Mouse (Mus musculus) C2C12 (cell line): ENCODE data around the gene Elfn1. TPM values are rescaled to one million over a fixed set of nuclear protein-coding genes. Genes with fewer than 3 reads are reported as not detected.
A peak's percentile ranks its signal among the peaks of the same experiment; 100 is the strongest.

Experiments used
- H3K27me3 ChIP-seq: one replicate; pipeline ENCODE4 v1.6.1; 2011; ENCODE audit not compliant: control insufficient read depth, insufficient read depth, insufficient read length
- H3K36me3 ChIP-seq: one replicate; pipeline ENCODE4 v1.6.1; 2011; ENCODE audit not compliant: control insufficient read depth, insufficient read depth
- H3K4me3 ChIP-seq: one replicate; pipeline ENCODE4 v1.5.1; 2011; ENCODE audit warnings: mild to moderate bottlenecking, control low read depth; ENCODE audit not compliant: poor library complexity, insufficient read depth, severe bottlenecking
- H3K79me2 ChIP-seq: one replicate; pipeline ENCODE4 v1.6.1; 2011; ENCODE audit not compliant: control insufficient read depth, insufficient read depth
- H3K79me3 ChIP-seq: one replicate; pipeline ENCODE4 v1.6.1; 2011; ENCODE audit warnings: low read depth, control low read depth
- H3ac ChIP-seq: one replicate; pipeline ENCODE3; 2011; ENCODE audit warnings: low read depth; ENCODE audit not compliant: control insufficient read depth, insufficient read length
- CEBPB ChIP-seq: IDR thresholded peaks from one replicate; pipeline ENCODE4 v1.6.1; 2011; ENCODE audit warnings: low read depth, mild to moderate bottlenecking, control low read depth, moderate library complexity
- CTCF ChIP-seq: IDR thresholded peaks from one replicate; pipeline ENCODE4 v1.5.1; 2011; ENCODE audit not compliant: control insufficient read depth, insufficient read depth, insufficient read length
- FOSL1 ChIP-seq: IDR thresholded peaks from one replicate; pipeline ENCODE4 v1.8.0; 2011; ENCODE audit warnings: mild to moderate bottlenecking, low read length; ENCODE audit not compliant: poor library complexity, insufficient read depth, severe bottlenecking
- MAX ChIP-seq: IDR thresholded peaks from one replicate; pipeline ENCODE4 v1.6.1; 2011; ENCODE audit warnings: mild to moderate bottlenecking, control low read depth
- MYOD1 ChIP-seq: IDR thresholded peaks from one replicate; pipeline ENCODE4 v1.6.1; 2011; ENCODE audit warnings: low read depth; ENCODE audit not compliant: control insufficient read depth, insufficient read length
- MYOG ChIP-seq: IDR thresholded peaks from one replicate; pipeline ENCODE4 v1.6.1; 2011; ENCODE audit not compliant: control insufficient read depth, insufficient read length; ENCODE audit errors: extremely low read depth
- USF1 ChIP-seq: IDR thresholded peaks from one replicate; pipeline ENCODE4 v1.6.1; 2011; ENCODE audit warnings: low read depth, mild to moderate bottlenecking, control low read depth, moderate library complexity
- long read RNA-seq, 2 experiments: library from polyadenylated mRNA; unstranded; transcript quantifications; one replicate each; pipeline ENCODE4 v2.0.0; 2019 to 2020
- polyA plus RNA-seq: library from polyadenylated mRNA; unstranded; fragments of >200 nt; fragmentation: generic; extraction: Trizol; gene quantifications from one replicate; pipeline ENCODE4 v1.2.1, GENCODE M21; 2012; ENCODE audit warnings: missing spikeins

Gene Elfn1
- 0.04 TPM for polyA plus RNA-seq
- long read RNA-seq, experiment 1 = 0 reads
- long read RNA-seq, experiment 2 = 0 reads

- Histone ChIP-seq H3K36me3 (no peaks in the 10 kb centered on the region), H3K79me3 (no peaks in the 10 kb centered on the region), H3K4me3 (no peak within 1 kb of the TSS), H3K27me3 (peaks cover 56% of the 10 kb centered on the region), H3ac (peak within 1 kb of the TSS; percentile 16), H3K79me2 (no peaks in the 10 kb centered on the region)
- no peak for TF ChIP-seq CEBPB
Observed at GRCm38 (mm10) chr5:139907714-139908242, at the start of gene Elfn1. Gene Elfn1 (plus strand): TSS chr5:139907943.

GRCm38 (mm10) chr5:139860328-139861104 lies 47.2 kb upstream of the Elfn1 start:
- no peak overlapping the region for H3K4me3 ChIP-seq
- no peaks in the 10 kb centered on the region for H3K79me2 ChIP-seq
- H3K79me3 ChIP-seq = no peaks in the 10 kb centered on the region
- H3ac ChIP-seq = no peak overlapping the region
- TF ChIP-seq CEBPB (no peak), FOSL1 (no peak), MYOD1 (no peak), CTCF (no peak), MAX (no peak), MYOG (no peak), USF1 (no peak)
- peaks cover 5% of the 10 kb centered on the region for H3K27me3 ChIP-seq
- H3K36me3 ChIP-seq = no peaks in the 10 kb centered on the region

- Histone ChIP-seq H3K27me3 (no peaks in the 10 kb centered on the region), H3K36me3 (no peaks in the 10 kb centered on the region), H3K79me3 (no peaks in the 10 kb centered on the region), H3ac (no peak overlapping the region), H3K79me2 (no peaks in the 10 kb centered on the region), H3K4me3 (no peak overlapping the region)
- TF ChIP-seq MYOG = no peak
- no peak for TF ChIP-seq MYOD1
- no peak for TF ChIP-seq CEBPB
- no peak for TF ChIP-seq USF1
- no peak for TF ChIP-seq CTCF
- TF ChIP-seq FOSL1 = no peak
- TF ChIP-seq MAX = no peak
Observed at GRCm38 (mm10) chr5:139862759-139863158, 45.0 kb upstream of the Elfn1 start.

- no peak overlapping the region for H3ac ChIP-seq
- no peaks in the 10 kb centered on the region for H3K79me3 ChIP-seq
- H3K36me3 ChIP-seq = no peaks in the 10 kb centered on the region
- no peak overlapping the region for H3K4me3 ChIP-seq
- H3K79me2 ChIP-seq = no peaks in the 10 kb centered on the region
- TF ChIP-seq MAX (no peak), USF1 (no peak), MYOG (no peak), FOSL1 (no peak), CEBPB (no peak), MYOD1 (no peak), CTCF (no peak)
- H3K27me3 ChIP-seq = peaks cover 12% of the 10 kb centered on the region
Observed at GRCm38 (mm10) chr5:139870886-139871285, 36.9 kb upstream of the Elfn1 start.

GRCm38 (mm10) chr5:139871526-139871925 lies 36.2 kb upstream of the Elfn1 start:
- Histone ChIP-seq H3K36me3 (no peaks in the 10 kb centered on the region), H3K4me3 (no peak overlapping the region), H3K79me3 (no peaks in the 10 kb centered on the region), H3K27me3 (peaks cover 12% of the 10 kb centered on the region), H3ac (no peak overlapping the region), H3K79me2 (no peaks in the 10 kb centered on the region)
- TF ChIP-seq MAX (no peak), CTCF (no peak), MYOD1 (no peak), USF1 (no peak), FOSL1 (no peak), MYOG (no peak), CEBPB (no peak)

- TF ChIP-seq USF1 (no peak), FOSL1 (no peak), MYOG (no peak), MYOD1 (no peak), CEBPB (no peak), CTCF (no peak), MAX (no peak)
- no peaks in the 10 kb centered on the region for H3K79me3 ChIP-seq
- no peaks in the 10 kb centered on the region for H3K79me2 ChIP-seq
- no peak overlapping the region for H3ac ChIP-seq
- no peaks in the 10 kb centered on the region for H3K36me3 ChIP-seq
- H3K4me3 ChIP-seq = no peak overlapping the region
- peaks cover 4% of the 10 kb centered on the region for H3K27me3 ChIP-seq
Observed at GRCm38 (mm10) chr5:139877563-139877962, 30.2 kb upstream of the Elfn1 start.
